Mouse (Mus musculus) G1E (cell line): ENCODE measurements around the gene Alox5ap.

Experiments
- CTCF ChIP-seq: IDR thresholded peaks from 2 replicates; pipeline ENCODE4 v1.5.1; 2012; ENCODE audit warnings: low read depth, low read length, inconsistent platforms, mixed read lengths
- TAL1 ChIP-seq: conservative IDR thresholded peaks from 2 replicates; pipeline ENCODE4 v1.6.1; 2012; ENCODE audit warnings: low read depth, low read length, inconsistent platforms, mixed read lengths

DNA sequence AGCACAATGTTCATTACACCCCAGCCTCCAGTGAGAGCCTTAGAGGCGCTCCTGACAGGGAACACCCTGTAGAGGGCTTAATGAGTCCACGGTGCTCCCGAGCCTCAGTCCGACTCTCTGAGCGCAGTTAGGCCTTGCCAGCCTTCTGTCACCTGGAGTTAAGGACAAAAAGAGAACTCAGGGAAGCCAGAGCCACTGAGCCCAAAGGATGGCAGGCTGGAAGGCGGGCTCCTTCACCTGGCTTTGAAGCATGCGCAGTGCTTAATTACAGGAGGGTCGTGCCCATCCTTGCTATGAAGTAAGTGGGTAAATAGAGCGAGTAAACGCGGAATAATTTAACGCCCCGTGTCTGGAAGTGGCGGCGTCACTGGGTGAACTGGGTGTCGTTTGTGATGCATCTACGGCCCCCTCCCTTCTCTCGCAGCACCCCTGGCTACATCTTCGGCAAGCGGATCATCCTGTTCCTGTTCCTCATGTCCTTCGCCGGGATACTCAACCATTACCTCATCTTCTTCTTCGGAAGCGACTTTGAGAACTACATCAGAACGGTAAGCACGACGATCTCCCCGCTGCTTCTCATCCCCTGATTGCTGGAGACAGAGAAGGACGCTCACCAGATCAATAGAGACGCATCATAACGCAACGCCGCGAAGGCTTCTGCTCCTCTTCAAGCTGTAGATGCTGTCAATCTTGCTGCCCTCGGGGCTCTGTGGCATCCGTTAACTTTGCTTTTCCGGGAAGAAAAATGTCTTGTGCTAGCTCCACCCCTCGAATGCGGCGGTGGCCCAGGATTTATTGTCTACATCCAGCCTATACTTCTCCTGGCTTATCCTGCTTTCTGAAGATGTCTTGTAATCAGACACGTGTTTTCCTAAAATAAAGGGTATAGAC, 22.8 kb downstream of the Alox5ap start:
- TF ChIP-seq CTCF = no peak
- no peak for TF ChIP-seq TAL1
